8 mouse cellular contexts compared by ENCODE assay signal in genomic region chr7:97447050-97447531, GRCm38 (mm10). TPM values are rescaled to one million over a fixed set of nuclear protein-coding genes. Genes with fewer than 3 reads are reported as not detected.
DNase-seq lines count a peak whose midpoint lies in the region; ATAC-seq and TF ChIP-seq lines count a peak whose summit lies in the region.

No protein-coding gene starts in this region.

- peaks cover 15% of the 10 kb centered on the region for H3K4me1 ChIP-seq in heart, embryonic 16.5 days (ENCODE audit: control insufficient read depth, insufficient read depth, low read length)
- no peaks in the 10 kb centered on the region for H3K4me1 ChIP-seq in heart, embryonic 11.5 days (ENCODE audit: control insufficient read depth, insufficient read depth, low read length)
- H3K4me1 ChIP-seq in forebrain, postnatal 0 days (ENCODE audit: insufficient read depth): peaks cover 3% of the 10 kb centered on the region; the same call in 1 of the 2 replicates
- peaks cover 5% of the 10 kb centered on the region; the same call in 1 of the 2 replicates for H3K4me1 ChIP-seq in stomach, embryonic 14.5 days (ENCODE audit: control insufficient read depth, insufficient read depth, low read length)

- 0 out of 2 replicates have a peak, but pooled peaks have one; percentile 34 for TF ChIP-seq CTCF in forebrain, postnatal 0 days (IDR thresholded peaks at IDR 0.05; ENCODE audit: low read depth)

- DNase-seq in MN1 (ENCODE audit: low spot score): peak; percentile 30
- peak; percentile 64 for DNase-seq in forebrain, postnatal 0 days
- peak; percentile 65 for DNase-seq in layer of hippocampus, adult 9-11 months
- DNase-seq in urinary bladder, postnatal 10 days (ENCODE audit: low spot score): no peak

- WGBS in heart, embryonic 16.5 days: 54% methylated on average over 6 of the region's 6 CpGs
- 62% methylated on average over 6 of the region's 6 CpGs for WGBS in heart, embryonic 11.5 days (ENCODE audit: insufficient replicate concordance)
- 16% methylated on average over 6 of the region's 6 CpGs for WGBS in forebrain, postnatal 0 days
- 54% methylated on average over 6 of the region's 6 CpGs for WGBS in stomach, embryonic 14.5 days

- H3K27ac ChIP-seq in heart, embryonic 16.5 days (ENCODE audit: low read length): peak overlapping the region; percentile 83
- no peak overlapping the region for H3K27ac ChIP-seq in heart, embryonic 11.5 days (ENCODE audit: low read depth, low read length)
- peak overlapping the region; percentile 74 for H3K27ac ChIP-seq in forebrain, postnatal 0 days (ENCODE audit: low read depth, low read length)
- H3K27ac ChIP-seq in stomach, embryonic 14.5 days (ENCODE audit: low read length): peak overlapping the region; percentile 63; the same call in 1 of the 2 replicates

- no peak overlapping the region for H3K4me3 ChIP-seq in heart, embryonic 16.5 days (ENCODE audit: low read length)
- no peak overlapping the region for H3K4me3 ChIP-seq in heart, embryonic 11.5 days (ENCODE audit: low read depth, low read length)
- H3K4me3 ChIP-seq in forebrain, postnatal 0 days (ENCODE audit: low read depth, low read length): no peak overlapping the region
- no peak overlapping the region for H3K4me3 ChIP-seq in stomach, embryonic 14.5 days (ENCODE audit: low read depth, low read length)

- H3K9me3 ChIP-seq in heart, embryonic 16.5 days (replicated peaks; ENCODE audit: control insufficient read depth, low read length): peaks cover 6% of the 10 kb centered on the region
- H3K9me3 ChIP-seq in heart, embryonic 11.5 days (replicated peaks; ENCODE audit: control insufficient read depth, low read length): no peaks in the 10 kb centered on the region
- no peaks in the 10 kb centered on the region for H3K9me3 ChIP-seq in forebrain, postnatal 0 days (ENCODE audit: low read length)
- 0 out of 2 replicates have a peak, but pooled peaks cover 7% of the 10 kb centered on the region for H3K9me3 ChIP-seq in stomach, embryonic 14.5 days (ENCODE audit: control insufficient read depth, low read depth, low read length)

- no peaks in the 10 kb centered on the region for H3K36me3 ChIP-seq in heart, embryonic 16.5 days (ENCODE audit: control insufficient read depth, insufficient read depth)
- H3K36me3 ChIP-seq in heart, embryonic 11.5 days (ENCODE audit: control insufficient read depth, insufficient read depth, low read length): no peaks in the 10 kb centered on the region
- H3K36me3 ChIP-seq in forebrain, postnatal 0 days (ENCODE audit: insufficient read depth): no peaks in the 10 kb centered on the region
- H3K36me3 ChIP-seq in stomach, embryonic 14.5 days (ENCODE audit: control insufficient read depth, insufficient read depth, low read length): no peaks in the 10 kb centered on the region

- no peak overlapping the region for H3K4me2 ChIP-seq in heart, embryonic 16.5 days (ENCODE audit: low read depth, low read length)
- H3K4me2 ChIP-seq in heart, embryonic 11.5 days: no peak overlapping the region
- no peak overlapping the region for H3K4me2 ChIP-seq in forebrain, postnatal 0 days (ENCODE audit: low read depth)
- H3K4me2 ChIP-seq in stomach, embryonic 14.5 days (replicated peaks; ENCODE audit: low read depth, low read length): no peak overlapping the region

- ATAC-seq in heart, embryonic 16.5 days (replicated peaks; ENCODE audit: extremely low read depth, insufficient read depth, low FRiP score): 0 out of 2 replicates have a peak, but pooled peaks have one; percentile 14
- ATAC-seq in heart, embryonic 11.5 days (replicated peaks; ENCODE audit: insufficient number of reproducible peaks, low FRiP score, low TSS enrichment): no peak
- peak; percentile 69 for ATAC-seq in forebrain, postnatal 0 days
- ATAC-seq in stomach, embryonic 14.5 days (ENCODE audit: insufficient number of reproducible peaks, insufficient read depth, low FRiP score, low read depth): no peak
- no peak for ATAC-seq in activated CD4-positive, CD25-positive, alpha-beta regulatory T cell, adult 4 months

- H3K27me3 ChIP-seq in heart, embryonic 16.5 days (ENCODE audit: control insufficient read depth, insufficient read depth, low read length): no peaks in the 10 kb centered on the region
- no peaks in the 10 kb centered on the region for H3K27me3 ChIP-seq in heart, embryonic 11.5 days (ENCODE audit: control insufficient read depth, insufficient read depth, low read length)
- no peaks in the 10 kb centered on the region for H3K27me3 ChIP-seq in forebrain, postnatal 0 days (ENCODE audit: insufficient read depth, low read length)
- no peaks in the 10 kb centered on the region for H3K27me3 ChIP-seq in stomach, embryonic 14.5 days (ENCODE audit: control insufficient read depth, insufficient read depth, low read length)

- H3K9ac ChIP-seq in heart, embryonic 16.5 days (ENCODE audit: low read length): peak overlapping the region; percentile 49
- no peak overlapping the region for H3K9ac ChIP-seq in heart, embryonic 11.5 days (ENCODE audit: low read depth, low read length)
- no peak overlapping the region for H3K9ac ChIP-seq in forebrain, postnatal 0 days
- H3K9ac ChIP-seq in stomach, embryonic 14.5 days (replicated peaks; ENCODE audit: low read depth, low read length): no peak overlapping the region

RNA-seq across cellular contexts. Expression of gene Kctd14, which starts 4.0 kb away (rescaled TPM):
- 1.4 and 1.5 TPM in 2 replicates for polyA plus RNA-seq in heart, embryonic 16.5 days (2015; fragmentation: Nextera tagmentation; extraction: Ambion mirVana)
- polyA plus RNA-seq in heart, embryonic 11.5 days (2014; fragmentation: Nextera tagmentation; extraction: Ambion mirVana): 0.66 and 0.67 TPM in 2 replicates
- total RNA-seq in forebrain, postnatal 0 days (2014; rRNA removed): 0.05 and 0.38 TPM in 2 replicates
- polyA plus RNA-seq in forebrain, postnatal 0 days (2015; fragmentation: Nextera tagmentation; extraction: Ambion mirVana): 1.8 and 1.9 TPM in 2 replicates
- 10.8 and 12.6 TPM in 2 replicates for polyA plus RNA-seq in stomach, embryonic 14.5 days (2014; fragmentation: Nextera tagmentation; extraction: Ambion mirVana)
- polyA plus RNA-seq in activated CD4-positive, CD25-positive, alpha-beta regulatory T cell, adult 4 months (2017; shearing (Covaris generic)): 1 to 10 TPM in 1 of 2 experiments, under 1 TPM in 1; 0.66 to 1.1 TPM

RNA-seq across cellular contexts. Expression of gene Thrsp, which starts 29.6 kb away (rescaled TPM):
- polyA plus RNA-seq in heart, embryonic 16.5 days (2015; fragmentation: Nextera tagmentation; extraction: Ambion mirVana): 1.0 and 2.0 TPM in 2 replicates
- 0.11 and 0.96 TPM in 2 replicates for polyA plus RNA-seq in heart, embryonic 11.5 days (2014; fragmentation: Nextera tagmentation; extraction: Ambion mirVana)
- 6.7 and 11.2 TPM in 2 replicates for total RNA-seq in forebrain, postnatal 0 days (2014; rRNA removed)
- polyA plus RNA-seq in forebrain, postnatal 0 days (2015; fragmentation: Nextera tagmentation; extraction: Ambion mirVana): 8.6 and 11.7 TPM in 2 replicates
- polyA plus RNA-seq in stomach, embryonic 14.5 days (2014; fragmentation: Nextera tagmentation; extraction: Ambion mirVana): 0.39 and 1.0 TPM in 2 replicates
- polyA plus RNA-seq in activated CD4-positive, CD25-positive, alpha-beta regulatory T cell, adult 4 months (2017; shearing (Covaris generic)): not detected

RNA-seq across cellular contexts. Expression of gene Ints4, which starts 33.7 kb away (rescaled TPM):
- 37.3 and 40.8 TPM in 2 replicates for polyA plus RNA-seq in heart, embryonic 16.5 days (2015; fragmentation: Nextera tagmentation; extraction: Ambion mirVana)
- 37.8 and 40.1 TPM in 2 replicates for polyA plus RNA-seq in heart, embryonic 11.5 days (2014; fragmentation: Nextera tagmentation; extraction: Ambion mirVana)
- total RNA-seq in forebrain, postnatal 0 days (2014; rRNA removed): 30.0 and 36.0 TPM in 2 replicates
- 25.6 and 29.0 TPM in 2 replicates for polyA plus RNA-seq in forebrain, postnatal 0 days (2015; fragmentation: Nextera tagmentation; extraction: Ambion mirVana)
- 56.7 and 61.3 TPM in 2 replicates for polyA plus RNA-seq in stomach, embryonic 14.5 days (2014; fragmentation: Nextera tagmentation; extraction: Ambion mirVana)
- 10 to 100 TPM; 37.5 to 45.5 TPM for polyA plus RNA-seq in activated CD4-positive, CD25-positive, alpha-beta regulatory T cell, adult 4 months (2017; shearing (Covaris generic))

RNA-seq across cellular contexts. Expression of gene Ndufc2, which starts 47.3 kb away (rescaled TPM):
- 592 and 600 TPM in 2 replicates for polyA plus RNA-seq in heart, embryonic 16.5 days (2015; fragmentation: Nextera tagmentation; extraction: Ambion mirVana)
- polyA plus RNA-seq in heart, embryonic 11.5 days (2014; fragmentation: Nextera tagmentation; extraction: Ambion mirVana): 502 and 505 TPM in 2 replicates
- 384 and 445 TPM in 2 replicates for total RNA-seq in forebrain, postnatal 0 days (2014; rRNA removed)
- polyA plus RNA-seq in forebrain, postnatal 0 days (2015; fragmentation: Nextera tagmentation; extraction: Ambion mirVana): 631 and 789 TPM in 2 replicates
- 376 and 384 TPM in 2 replicates for polyA plus RNA-seq in stomach, embryonic 14.5 days (2014; fragmentation: Nextera tagmentation; extraction: Ambion mirVana)
- polyA plus RNA-seq in activated CD4-positive, CD25-positive, alpha-beta regulatory T cell, adult 4 months (2017; shearing (Covaris generic)): 100 to 1,000 TPM; 212 to 215 TPM

Comparison
In these comparisons a context has a peak if more than half of its experiments do, and no peak if none do; other contexts are left out.
1. ATAC-seq: peak in heart, embryonic 16.5 days (single experiment) and forebrain, postnatal 0 days (single experiment); none in heart, embryonic 11.5 days (single experiment), stomach, embryonic 14.5 days (single experiment) and activated CD4-positive, CD25-positive, alpha-beta regulatory T cell, adult 4 months (single experiment).